Mouse (Mus musculus) stomach, postnatal 0 days (tissue): ENCODE results near the gene Sdc3.

Experiments
- CTCF ChIP-seq: IDR thresholded peaks from 2 replicates; pipeline ENCODE4 v1.5.1; 2016; ENCODE audit warnings: antibody characterized with exemption, low read depth, mild to moderate bottlenecking, moderate library complexity
- EP300 ChIP-seq: optimal IDR thresholded peaks from 2 replicates; pipeline ENCODE3; 2016; ENCODE audit warnings: antibody characterized with exemption

GRCm38 (mm10) chr4:130867940-130868339 lies 75.6 kb downstream of the Sdc3 start:
- TF ChIP-seq EP300 = no peak
- TF ChIP-seq CTCF = no peak
